Mouse (Mus musculus) MEL (cell line): ENCODE results near the gene Lmntd1.

Experiments
- GATA1 ChIP-seq: IDR thresholded peaks from 2 replicates; pipeline ENCODE4 v1.6.1; 2011; ENCODE audit warnings: low read depth, low read length, improper control_type of control experiment
- MAFK ChIP-seq: IDR thresholded peaks from 2 replicates; pipeline ENCODE4 v1.6.1; 2011; ENCODE audit warnings: low read depth, mild to moderate bottlenecking, low read length, improper control_type of control experiment, borderline replicate concordance
- MAX ChIP-seq: IDR thresholded peaks from 2 replicates; pipeline ENCODE4 v1.6.1; 2011; ENCODE audit warnings: low read length, improper control_type of control experiment
- MAZ ChIP-seq: IDR thresholded peaks from 2 replicates; pipeline ENCODE4 v1.6.1; 2012; ENCODE audit warnings: low read depth, mild to moderate bottlenecking, inconsistent platforms, low read length, improper control_type of control experiment
- MYC ChIP-seq: IDR thresholded peaks from 2 replicates; pipeline ENCODE4 v1.6.1; 2011; ENCODE audit warnings: low read depth, mild to moderate bottlenecking, low read length, improper control_type of control experiment, moderate library complexity
- NELFE ChIP-seq: IDR thresholded peaks from 2 replicates; pipeline ENCODE4 v1.6.1; 2011; ENCODE audit warnings: low read depth, low read length, improper control_type of control experiment
- POLR2A ChIP-seq, 2 experiments: IDR thresholded peaks; 2 replicates each; pipeline ENCODE4 v1.6.1; 2011 to 2012; ENCODE audit warnings: low read length in 2 of 2, mild to moderate bottlenecking in 2 of 2, control low read depth in 1 of 2, improper control_type of control experiment in 1 of 2, low read depth in 1 of 2, moderate library complexity in 1 of 2; ENCODE audit not compliant: control insufficient read depth in 1 of 2, insufficient read depth in 1 of 2, poor library complexity in 1 of 2
- POLR2AphosphoS2 ChIP-seq: IDR thresholded peaks from 2 replicates; pipeline ENCODE4 v1.6.1; 2011; ENCODE audit warnings: low read length, improper control_type of control experiment
- TAL1 ChIP-seq: IDR thresholded peaks from 2 replicates; pipeline ENCODE4 v1.6.1; 2012; ENCODE audit warnings: mild to moderate bottlenecking, inconsistent platforms, low read length, moderate library complexity, mixed read lengths

GRCm38 (mm10) chr6:145517002-145517401, 97.1 kb downstream of the Lmntd1 start:
- no peak for TF ChIP-seq MYC
- no peak for TF ChIP-seq MAFK
- TF ChIP-seq NELFE = no peak
- no peak for TF ChIP-seq GATA1
- TF ChIP-seq POLR2AphosphoS2 = no peak
- no peak for TF ChIP-seq TAL1
- TF ChIP-seq POLR2A (IDR thresholded peaks at IDR 0.05; ENCODE audit: control insufficient read depth in 1 of 2, insufficient read depth in 1 of 2, low read depth in 1 of 2, low read length in 2 of 2, poor library complexity in 1 of 2) = no peak
- TF ChIP-seq MAZ = no peak
- TF ChIP-seq MAX = no peak
